Mouse (Mus musculus) embryonic facial prominence, embryonic 14.5 days (tissue): Measurements from ENCODE around the gene Sik1. TPM values are rescaled to one million over a fixed set of nuclear protein-coding genes. Genes with fewer than 3 reads are reported as not detected.

Source experiments
- ATAC-seq: fragments of 200-750 bp; cut with Nextera tagmentation; 2 replicates; pipeline ENCODE4 v1.8.0; 2017; ENCODE audit warnings: low read depth, moderate number of reproducible peaks, moderate TSS enrichment
- DNase-seq: peaks from one replicate; pipeline ENCODE4 v3.0.0-alpha.2; 2015; ENCODE audit warnings: low spot score
- H3K27ac ChIP-seq: fragments of 300-500 bp; sonication (generic); replicated peaks from 2 replicates; pipeline ENCODE4 v1.5.1; 2014; ENCODE audit warnings: low read depth, mild to moderate bottlenecking, low read length, moderate library complexity
- H3K27me3 ChIP-seq: fragments of 300-500 bp; sonication (generic); replicated peaks from 2 replicates; pipeline ENCODE4 v1.6.1; 2014; ENCODE audit warnings: low read length; ENCODE audit not compliant: control insufficient read depth, insufficient read depth
- H3K36me3 ChIP-seq: fragments of 300-500 bp; sonication (generic); 2 replicates; pipeline ENCODE4 v1.6.1; 2014; ENCODE audit warnings: low read length, mixed read lengths; ENCODE audit not compliant: control insufficient read depth, insufficient read depth
- H3K4me1 ChIP-seq: fragments of 300-500 bp; sonication (generic); 2 replicates; pipeline ENCODE4 v1.6.1; 2014; ENCODE audit warnings: antibody characterized with exemption, low read length; ENCODE audit not compliant: control insufficient read depth, insufficient read depth
- H3K4me2 ChIP-seq: fragments of 300-500 bp; sonication (generic); 2 replicates; pipeline ENCODE4 v1.6.1; 2014; ENCODE audit warnings: low read depth, mild to moderate bottlenecking, low read length, moderate library complexity, mixed read lengths
- H3K4me3 ChIP-seq: fragments of 300-500 bp; sonication (generic); 2 replicates; pipeline ENCODE4 v1.5.1; 2014; ENCODE audit warnings: low read depth, mild to moderate bottlenecking, low read length
- H3K9ac ChIP-seq: fragments of 300-500 bp; sonication (generic); 2 replicates; pipeline ENCODE4 v1.6.1; 2014; ENCODE audit warnings: low read depth, mild to moderate bottlenecking, low read length, moderate library complexity, mixed read lengths
- H3K9me3 ChIP-seq: fragments of 300-500 bp; sonication (generic); 2 replicates; pipeline ENCODE4 v1.6.1; 2016; ENCODE audit warnings: low read length; ENCODE audit not compliant: control insufficient read depth
- WGBS: fragments of 180-500 bp; shearing (Covaris S2); extraction: QIAGEN DNeasy Blood & Tissue Kit; methylation state at CpG from one replicate; pipeline ENCODE4 v1.1.7; 2014; 5-methylcytosine and 5-hydroxymethylcytosine counted together
- polyA plus RNA-seq: library from polyadenylated mRNA; unstranded; fragments of >200 nt; fragmentation: Nextera tagmentation; extraction: Ambion mirVana; gene quantifications from 2 replicates; pipeline ENCODE4 v1.2.1, GENCODE M21; 2014

The Sik1 gene
- polyA plus RNA-seq, 1 experiment from 2014 or later: 27.8 TPM

- ATAC-seq (peak; percentile 73), DNase-seq (peak; percentile 86)
- H3K4me3 ChIP-seq: no peak overlapping the region
- H3K36me3 ChIP-seq: no peaks in the 10 kb centered on the region
- H3K27me3 ChIP-seq: no peaks in the 10 kb centered on the region
- H3K9me3 ChIP-seq: no peaks in the 10 kb centered on the region
- H3K27ac ChIP-seq: peak overlapping the region; percentile 34; the same call in 1 of the 2 replicates
- peaks cover 7% of the 10 kb centered on the region; the same call in 1 of the 2 replicates for H3K4me1 ChIP-seq
- H3K4me2 ChIP-seq: no peak overlapping the region
- no peak overlapping the region for H3K9ac ChIP-seq
- WGBS: 32% methylated on average over 7 of the region's 8 CpGs
Observed at GRCm38 (mm10) chr17:31806025-31806424, 49.6 kb downstream of the Sik1 start.

GRCm38 (mm10) chr17:31805585-31805984 is 50.0 kb downstream of the Sik1 start:
- ATAC-seq: no peak
- 73% methylated on average over 3 of the region's 4 CpGs for WGBS
- no peaks in the 10 kb centered on the region for H3K9me3 ChIP-seq
- DNase-seq: no peak
- H3K27me3 ChIP-seq: no peaks in the 10 kb centered on the region
- H3K36me3 ChIP-seq: no peaks in the 10 kb centered on the region
- H3K4me1 ChIP-seq: peaks cover 7% of the 10 kb centered on the region; the same call in 1 of the 2 replicates
- no peak overlapping the region for H3K9ac ChIP-seq
- H3K4me3 ChIP-seq: no peak overlapping the region
- H3K4me2 ChIP-seq: no peak overlapping the region
- no peak overlapping the region for H3K27ac ChIP-seq

- WGBS: 72% methylated on average over 7 of the region's 7 CpGs
- no peak overlapping the region for H3K4me2 ChIP-seq
- H3K4me3 ChIP-seq: no peak overlapping the region
- DNase-seq: no peak
- H3K27me3 ChIP-seq: no peaks in the 10 kb centered on the region
- no peaks in the 10 kb centered on the region for H3K4me1 ChIP-seq
- H3K27ac ChIP-seq: no peak overlapping the region
- no peaks in the 10 kb centered on the region for H3K36me3 ChIP-seq
- H3K9ac ChIP-seq: no peak overlapping the region
- no peaks in the 10 kb centered on the region for H3K9me3 ChIP-seq
- ATAC-seq: no peak
Observed at GRCm38 (mm10) chr17:31802272-31803017, 53.2 kb downstream of the Sik1 start.

GRCm38 (mm10) chr17:31800852-31801363 is 54.7 kb downstream of the Sik1 start:
- no peak overlapping the region for H3K27ac ChIP-seq
- no peak for DNase-seq
- H3K9ac ChIP-seq: no peak overlapping the region
- no peaks in the 10 kb centered on the region for H3K27me3 ChIP-seq
- no peaks in the 10 kb centered on the region for H3K36me3 ChIP-seq
- WGBS: 89% methylated on average over 7 of the region's 7 CpGs
- no peak overlapping the region for H3K4me2 ChIP-seq
- no peaks in the 10 kb centered on the region for H3K4me1 ChIP-seq
- no peak for ATAC-seq
- H3K9me3 ChIP-seq: no peaks in the 10 kb centered on the region
- H3K4me3 ChIP-seq: no peak overlapping the region

- no peak overlapping the region for H3K27ac ChIP-seq
- no peak for ATAC-seq
- WGBS: 71% methylated on average over 4 of the region's 4 CpGs
Observed at GRCm38 (mm10) chr17:31795893-31796292, 59.7 kb downstream of the Sik1 start.

More at GRCm38 (mm10) chr17:31795893-31796292, 59.7 kb downstream of the Sik1 start:
- Histone ChIP-seq H3K9ac (no peak overlapping the region), H3K27me3 (no peaks in the 10 kb centered on the region), H3K9me3 (no peaks in the 10 kb centered on the region), H3K4me1 (peaks cover 5% of the 10 kb centered on the region), H3K4me3 (no peak overlapping the region), H3K36me3 (no peaks in the 10 kb centered on the region), H3K4me2 (no peak overlapping the region)
- DNase-seq: no peak

Other genes with a start within 250 kb of the Sik1 start
- gene Cbs, start 218.6 kb downstream of the Sik1 start, polyA plus RNA-seq: 3.9 and 4.8 TPM in 2 replicates
- 134 and 139 TPM in 2 replicates for gene U2af1, start 196.9 kb downstream of the Sik1 start, polyA plus RNA-seq
- gene Cryaa, start 178.0 kb downstream of the Sik1 start, polyA plus RNA-seq: 0.41 and 0.89 TPM in 2 replicates
- 41.9 and 47.9 TPM in 2 replicates for gene Rrp1b, start 180.3 kb upstream of the Sik1 start, polyA plus RNA-seq
- gene Hsf2bp, start 180.5 kb upstream of the Sik1 start, polyA plus RNA-seq: 1.2 and 1.3 TPM in 2 replicates